Mouse (Mus musculus): ENCODE measurements around the gene Kcne1. TPM values are rescaled to one million over a fixed set of nuclear protein-coding genes. Genes with fewer than 3 reads are reported as not detected.

Gene Kcne1
- polyA plus RNA-seq, 1 experiment from 2014 or later: not detected

DNA sequence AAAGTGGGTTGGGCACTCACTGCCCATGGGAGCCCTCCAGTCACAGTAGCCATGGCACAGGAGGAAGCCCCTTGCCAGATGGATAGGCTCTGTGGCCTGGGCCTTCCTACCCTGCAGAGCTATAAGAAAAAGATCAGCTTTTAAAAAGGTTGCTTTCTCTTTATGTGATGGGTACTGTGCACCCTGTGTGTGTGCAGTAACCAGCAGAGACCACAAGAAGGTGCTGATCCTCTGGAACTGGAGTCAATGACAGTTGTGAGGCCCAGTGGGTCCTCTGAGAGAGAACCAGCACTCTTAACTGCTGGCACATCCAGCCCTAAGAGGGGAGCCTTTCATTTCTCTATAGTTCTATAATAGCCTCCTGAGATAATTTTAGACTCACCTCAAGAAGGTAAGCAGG, 24.1 kb upstream of the Kcne1 start:
- Histone ChIP-seq H3K27ac (no peak overlapping the region), H3K9me3 (no peaks in the 10 kb centered on the region), H3K27me3 (replicated peaks) (no peaks in the 10 kb centered on the region), H3K4me1 (peaks cover 7% of the 10 kb centered on the region; the same call in 1 of the 2 replicates), H3K36me3 (replicated peaks) (no peaks in the 10 kb centered on the region), H3K4me3 (no peak overlapping the region), H3K9ac (no peak overlapping the region), H3K4me2 (no peak overlapping the region)
- no peak for ATAC-seq (replicated peaks)

DNA sequence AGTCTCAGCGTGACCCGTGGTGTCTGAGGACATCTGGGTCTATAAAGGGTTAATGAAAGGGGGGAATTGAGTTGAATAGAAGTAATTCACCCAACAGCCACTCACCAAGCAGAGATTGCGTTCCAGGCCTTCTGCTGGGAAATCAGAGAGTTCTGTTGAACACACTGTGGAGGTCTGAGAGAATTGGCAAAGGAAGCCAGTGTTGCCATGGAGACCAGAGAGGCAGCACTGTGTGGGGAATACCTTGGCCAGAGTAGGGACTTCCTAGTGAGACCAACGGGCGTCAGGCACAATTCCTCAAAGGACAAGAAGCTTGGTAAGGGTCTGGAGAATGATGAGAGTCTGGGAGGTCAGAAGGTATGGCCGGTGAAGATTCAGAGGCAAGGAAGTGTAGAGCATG, 23.2 kb upstream of the Kcne1 start:
- Histone ChIP-seq H3K4me2 (no peak overlapping the region), H3K27ac (no peak overlapping the region), H3K9ac (no peak overlapping the region), H3K36me3 (replicated peaks) (no peaks in the 10 kb centered on the region), H3K4me1 (peaks cover 7% of the 10 kb centered on the region; the same call in 1 of the 2 replicates), H3K27me3 (replicated peaks) (no peaks in the 10 kb centered on the region), H3K9me3 (no peaks in the 10 kb centered on the region), H3K4me3 (no peak overlapping the region)
- 36% methylated on average over 6 of the region's 6 CpGs for WGBS
- ATAC-seq (replicated peaks): peak; percentile 69; the same call in 1 of the 2 replicates

DNA sequence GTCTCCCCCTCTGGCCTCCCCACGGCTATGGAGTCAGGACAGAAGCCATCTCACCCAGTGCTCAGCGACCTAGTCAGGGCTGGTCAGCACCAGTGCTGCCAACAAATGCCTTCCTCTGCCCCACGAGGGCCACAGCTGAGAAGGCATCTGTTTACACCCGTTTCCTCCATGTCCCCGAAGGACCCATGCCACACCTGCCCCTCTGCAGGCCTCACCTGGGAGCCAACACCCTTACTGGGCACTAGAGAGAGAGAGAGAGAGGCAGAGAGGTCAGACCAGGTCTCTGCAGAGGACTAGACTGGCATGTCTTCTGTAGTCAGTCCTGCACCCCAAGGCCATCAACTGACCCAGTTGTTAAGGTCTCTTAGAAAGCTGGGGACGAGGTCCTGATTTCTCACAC, 21.8 kb upstream of the Kcne1 start:
- no peaks in the 10 kb centered on the region for H3K9me3 ChIP-seq
- no peak overlapping the region for H3K27ac ChIP-seq
- H3K4me1 ChIP-seq: peaks cover 7% of the 10 kb centered on the region; the same call in 1 of the 2 replicates
- 76% methylated on average over 6 of the region's 6 CpGs for WGBS
- H3K36me3 ChIP-seq (replicated peaks): no peaks in the 10 kb centered on the region
- H3K27me3 ChIP-seq (replicated peaks): no peaks in the 10 kb centered on the region
- H3K9ac ChIP-seq: no peak overlapping the region
- no peak for ATAC-seq (replicated peaks)
- H3K4me3 ChIP-seq: no peak overlapping the region
- H3K4me2 ChIP-seq: no peak overlapping the region

DNA sequence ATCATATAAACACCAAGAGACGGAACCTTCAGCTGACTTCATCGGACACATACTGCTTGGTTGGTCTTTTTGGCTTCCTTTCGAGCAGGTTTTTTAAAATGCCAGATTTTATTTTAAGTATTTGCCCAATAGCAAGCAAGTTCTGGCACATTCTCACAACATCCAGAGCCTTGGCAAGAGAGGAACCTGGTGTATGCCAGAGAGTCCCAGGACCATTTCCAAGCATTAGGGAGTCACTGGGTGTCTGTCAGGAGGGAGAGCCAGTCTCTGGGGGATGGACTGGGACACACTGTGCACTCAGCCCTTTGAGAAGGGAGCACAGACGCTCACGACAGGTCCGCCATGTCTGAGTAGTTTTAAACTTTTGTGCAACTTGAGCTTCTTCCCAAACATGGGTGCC, 17.7 kb upstream of the Kcne1 start:
- H3K27me3 ChIP-seq (replicated peaks): no peaks in the 10 kb centered on the region
- WGBS: 94% methylated on average over 6 of the region's 6 CpGs
- no peak for ATAC-seq (replicated peaks)

DNA sequence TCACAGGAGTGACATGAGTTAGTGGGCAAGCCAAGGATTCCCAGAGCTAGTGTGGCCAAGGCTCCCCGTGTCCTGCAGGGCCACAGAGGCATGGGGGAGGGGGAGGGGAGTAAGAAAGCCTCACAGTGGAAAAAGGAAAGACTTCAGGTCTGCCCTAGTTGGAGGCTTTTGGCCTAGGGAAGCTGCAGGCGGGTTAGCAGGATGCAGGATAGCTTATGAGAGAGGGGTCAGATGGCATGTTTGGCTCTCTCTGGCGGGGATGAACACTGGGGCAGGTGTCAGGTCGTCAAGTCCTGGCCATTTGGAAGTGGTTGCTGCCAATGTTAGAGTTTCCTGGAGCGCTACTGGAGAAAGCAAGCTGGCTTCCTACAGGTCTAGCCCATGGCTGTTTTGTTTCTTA, 12.4 kb upstream of the Kcne1 start:
- Histone ChIP-seq H3K4me3 (no peak overlapping the region), H3K9ac (no peak overlapping the region), H3K27ac (no peak overlapping the region), H3K9me3 (no peaks in the 10 kb centered on the region), H3K4me2 (no peak overlapping the region), H3K27me3 (replicated peaks) (no peaks in the 10 kb centered on the region), H3K36me3 (replicated peaks) (no peaks in the 10 kb centered on the region), H3K4me1 (0 out of 2 replicates have a peak, but pooled peaks cover 5% of the 10 kb centered on the region)
- 41% methylated on average over 5 of the region's 5 CpGs for WGBS
- no peak for ATAC-seq (replicated peaks)

More for the DNA sequence above, 17.7 kb upstream of the Kcne1 start:
- no peak overlapping the region for H3K9ac ChIP-seq
- H3K4me1 ChIP-seq: peaks cover 5% of the 10 kb centered on the region; the same call in 1 of the 2 replicates
- no peak overlapping the region for H3K4me3 ChIP-seq
- no peak overlapping the region for H3K27ac ChIP-seq
- H3K36me3 ChIP-seq (replicated peaks): no peaks in the 10 kb centered on the region
- no peak overlapping the region for H3K4me2 ChIP-seq
- no peaks in the 10 kb centered on the region for H3K9me3 ChIP-seq

DNA sequence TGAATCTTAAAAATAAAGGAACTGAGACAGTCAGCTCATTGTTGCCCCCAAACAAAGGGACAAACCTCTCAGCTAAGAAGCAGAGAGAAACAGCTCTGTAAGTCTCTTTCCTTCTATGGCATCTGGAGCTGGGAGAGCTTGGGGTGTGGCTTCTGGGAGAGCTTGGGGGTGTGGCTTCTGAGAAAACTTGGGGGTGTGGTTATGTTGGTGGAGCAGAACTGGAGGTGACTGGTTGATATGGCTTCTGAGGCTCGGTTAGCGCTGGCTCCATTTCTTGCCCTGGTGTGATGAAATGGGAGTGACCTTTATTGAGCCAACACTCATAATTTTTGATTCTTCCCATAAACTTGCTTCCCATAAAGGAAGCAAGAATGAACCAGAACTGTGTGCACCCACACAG, 10.0 kb upstream of the Kcne1 start:
- ATAC-seq (replicated peaks): no peak
- 56% methylated on average over 2 of the region's 2 CpGs for WGBS

DNA sequence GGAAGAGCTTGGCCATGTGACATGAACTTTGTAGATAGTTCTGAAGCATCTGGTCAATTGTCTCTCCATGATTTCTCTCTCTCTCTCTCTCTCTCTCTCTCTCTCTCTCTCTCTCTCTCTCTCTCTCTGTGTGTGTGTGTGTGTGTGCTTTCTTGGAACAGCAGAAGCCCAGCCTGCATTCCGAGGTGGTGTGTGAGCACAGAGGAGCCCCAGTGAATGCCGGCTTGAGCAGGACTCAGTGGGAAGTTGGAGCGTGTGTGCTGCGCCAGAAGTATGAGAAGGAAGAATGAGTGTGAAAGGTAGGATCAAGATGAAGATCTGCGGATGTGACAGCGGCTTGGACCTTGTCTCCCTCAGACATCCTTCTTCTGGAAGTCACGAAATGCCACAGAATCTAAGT, 6.2 kb upstream of the Kcne1 start:
- 55% methylated on average over 7 of the region's 7 CpGs for WGBS
- Histone ChIP-seq H3K9ac (no peak overlapping the region), H3K4me3 (no peak overlapping the region), H3K4me2 (no peak overlapping the region), H3K4me1 (no peaks in the 10 kb centered on the region), H3K36me3 (replicated peaks) (no peaks in the 10 kb centered on the region), H3K9me3 (no peaks in the 10 kb centered on the region), H3K27me3 (replicated peaks) (no peaks in the 10 kb centered on the region), H3K27ac (no peak overlapping the region)
- ATAC-seq (replicated peaks): no peak

More for the DNA sequence above, 10.0 kb upstream of the Kcne1 start:
- no peak overlapping the region for H3K4me3 ChIP-seq
- H3K27me3 ChIP-seq (replicated peaks): no peaks in the 10 kb centered on the region
- H3K4me1 ChIP-seq: 0 out of 2 replicates have a peak, but pooled peaks cover 5% of the 10 kb centered on the region
- H3K36me3 ChIP-seq (replicated peaks): no peaks in the 10 kb centered on the region
- no peak overlapping the region for H3K4me2 ChIP-seq
- H3K27ac ChIP-seq: no peak overlapping the region
- H3K9me3 ChIP-seq: no peaks in the 10 kb centered on the region
- H3K9ac ChIP-seq: no peak overlapping the region

DNA sequence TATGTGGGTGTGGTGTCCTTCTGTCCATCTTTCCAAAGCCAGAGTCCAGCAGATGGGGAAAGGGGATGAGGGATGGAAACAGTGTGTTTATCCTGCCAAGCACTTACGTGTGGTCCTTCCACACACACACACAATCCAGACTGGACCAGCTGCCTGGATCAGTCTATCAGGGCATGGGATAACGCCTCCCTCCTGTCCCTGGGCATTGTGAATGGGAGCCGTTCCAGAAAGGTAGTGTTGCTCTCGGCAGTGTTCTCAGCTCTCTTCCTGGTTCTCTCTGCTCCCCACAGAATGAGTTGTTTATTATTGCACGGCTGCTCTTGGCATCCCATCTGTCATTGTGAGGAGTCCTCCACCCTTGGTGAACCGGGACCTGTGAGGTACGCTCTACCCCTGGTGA, 1.4 kb upstream of the Kcne1 start:
- H3K9ac ChIP-seq: no peak overlapping the region
- no peaks in the 10 kb centered on the region for H3K36me3 ChIP-seq (replicated peaks)
- no peak overlapping the region for H3K4me2 ChIP-seq
- no peaks in the 10 kb centered on the region for H3K27me3 ChIP-seq (replicated peaks)
- H3K4me1 ChIP-seq: peaks cover 3% of the 10 kb centered on the region; the same call in 1 of the 2 replicates
- H3K4me3 ChIP-seq: no peak overlapping the region
- WGBS: 82% methylated on average over 7 of the region's 7 CpGs
- no peak overlapping the region for H3K27ac ChIP-seq
- no peak for ATAC-seq (replicated peaks)
- H3K9me3 ChIP-seq: no peaks in the 10 kb centered on the region

DNA sequence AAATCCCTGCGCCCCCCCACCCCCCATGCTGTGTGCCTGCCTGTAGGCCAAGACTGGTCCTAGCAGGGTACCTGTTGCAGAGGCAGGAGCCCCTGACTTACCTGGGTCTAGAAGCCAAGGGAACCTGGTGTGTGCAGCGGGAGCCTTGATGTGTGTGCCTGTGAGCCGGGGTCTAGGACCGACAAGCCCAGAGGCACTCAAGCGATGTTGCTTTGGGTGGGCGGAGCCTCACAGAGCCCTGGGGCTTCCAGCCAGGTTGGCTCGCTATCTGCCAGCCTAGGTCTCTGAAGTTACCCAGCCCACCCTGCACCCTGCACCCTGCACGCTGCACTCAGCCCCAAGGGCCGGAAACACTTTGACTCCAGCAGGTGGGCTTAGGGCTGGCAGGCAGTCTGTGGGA, 534 bp downstream of the Kcne1 start:
- peaks cover 3% of the 10 kb centered on the region; the same call in 1 of the 2 replicates for H3K4me1 ChIP-seq
- H3K9ac ChIP-seq: no peak overlapping the region
- H3K4me2 ChIP-seq: no peak overlapping the region
- 0 out of 2 replicates have a peak, but pooled peaks have one; percentile 24 for ATAC-seq (replicated peaks)
- 25% methylated on average over 9 of the region's 9 CpGs for WGBS
- H3K9me3 ChIP-seq: no peaks in the 10 kb centered on the region
- H3K27ac ChIP-seq: no peak overlapping the region
- no peaks in the 10 kb centered on the region for H3K27me3 ChIP-seq (replicated peaks)
- H3K36me3 ChIP-seq (replicated peaks): no peaks in the 10 kb centered on the region
- H3K4me3 ChIP-seq: no peak overlapping the region

DNA sequence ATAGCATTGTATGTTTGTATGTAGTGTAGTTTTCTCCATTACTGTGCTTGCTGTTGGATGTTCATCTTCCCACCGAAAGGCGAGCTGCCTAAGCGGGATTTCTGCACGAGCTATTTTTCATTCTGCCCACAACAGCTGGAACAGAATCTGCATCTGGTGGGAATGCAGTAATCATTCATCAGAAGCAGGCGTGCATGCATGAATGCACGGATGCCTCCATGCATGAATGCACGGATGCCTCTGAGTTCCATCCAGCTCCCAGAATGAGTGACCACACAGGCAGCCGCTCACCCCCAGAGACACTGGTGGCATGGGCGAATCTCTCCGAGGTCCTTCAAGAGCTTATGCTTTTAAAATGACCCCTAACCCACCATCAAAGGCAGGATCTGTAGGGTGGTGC, 1.7 kb downstream of the Kcne1 start:
- Histone ChIP-seq H3K36me3 (replicated peaks) (no peaks in the 10 kb centered on the region), H3K4me2 (no peak overlapping the region), H3K4me1 (peaks cover 3% of the 10 kb centered on the region; the same call in 1 of the 2 replicates), H3K9ac (no peak overlapping the region), H3K27ac (no peak overlapping the region), H3K4me3 (no peak overlapping the region), H3K27me3 (replicated peaks) (no peaks in the 10 kb centered on the region), H3K9me3 (no peaks in the 10 kb centered on the region)
- no peak for ATAC-seq (replicated peaks)
- WGBS: 24% methylated on average over 10 of the region's 10 CpGs

DNA sequence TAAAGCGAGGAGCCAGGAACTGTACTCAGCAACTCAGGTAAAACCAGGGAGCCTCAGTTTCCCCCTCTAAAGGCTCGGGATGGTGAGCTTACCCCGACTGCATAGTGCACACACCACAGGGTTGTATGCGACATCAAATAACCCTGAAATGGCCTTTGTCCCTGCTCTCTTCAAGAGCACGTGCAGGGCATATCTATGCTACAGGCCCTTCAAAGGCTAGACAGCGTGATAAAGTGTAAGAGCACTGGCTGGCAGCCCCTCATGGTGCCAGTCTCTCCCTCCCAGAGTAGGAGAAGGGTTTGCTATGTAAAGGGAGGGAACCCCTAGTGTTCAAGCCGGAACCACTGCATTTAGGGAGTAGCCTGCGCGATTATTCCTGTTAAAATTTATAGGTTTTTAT, 2.2 kb downstream of the Kcne1 start:
- H3K36me3 ChIP-seq (replicated peaks): no peaks in the 10 kb centered on the region
- no peak overlapping the region for H3K4me2 ChIP-seq
- H3K27me3 ChIP-seq (replicated peaks): no peaks in the 10 kb centered on the region
- peaks cover 3% of the 10 kb centered on the region; the same call in 1 of the 2 replicates for H3K4me1 ChIP-seq
- no peak overlapping the region for H3K9ac ChIP-seq
- no peak overlapping the region for H3K27ac ChIP-seq
- H3K9me3 ChIP-seq: no peaks in the 10 kb centered on the region
- ATAC-seq (replicated peaks): no peak
- H3K4me3 ChIP-seq: no peak overlapping the region
- 60% methylated on average over 9 of the region's 9 CpGs for WGBS

DNA sequence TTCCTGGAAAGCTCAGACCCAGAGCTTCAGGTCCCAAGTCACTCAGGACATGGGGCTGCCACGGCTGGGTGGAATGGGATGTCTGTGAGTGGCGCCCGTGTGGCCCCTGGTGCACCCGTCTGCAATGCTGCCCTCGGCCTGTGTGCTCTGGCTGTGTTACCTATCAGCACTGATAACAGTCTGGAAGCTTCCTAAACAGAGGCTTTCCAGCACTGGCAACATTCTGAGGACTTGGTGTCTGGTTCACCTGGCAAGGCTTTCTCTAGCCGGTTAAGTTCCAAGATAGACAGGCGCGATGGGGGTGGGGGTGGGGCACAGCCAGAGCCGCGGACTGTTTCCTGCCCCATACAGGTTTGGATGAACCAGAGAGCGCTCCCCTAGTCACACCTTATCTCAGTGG, 3.3 kb downstream of the Kcne1 start:
- H3K4me2 ChIP-seq: no peak overlapping the region
- no peaks in the 10 kb centered on the region for H3K27me3 ChIP-seq (replicated peaks)
- 83% methylated on average over 11 of the region's 11 CpGs for WGBS
- no peak overlapping the region for H3K4me3 ChIP-seq
- H3K27ac ChIP-seq: no peak overlapping the region
- H3K4me1 ChIP-seq: peaks cover 3% of the 10 kb centered on the region; the same call in 1 of the 2 replicates
- H3K9me3 ChIP-seq: no peaks in the 10 kb centered on the region
- no peak for ATAC-seq (replicated peaks)
- no peaks in the 10 kb centered on the region for H3K36me3 ChIP-seq (replicated peaks)
- H3K9ac ChIP-seq: no peak overlapping the region

DNA sequence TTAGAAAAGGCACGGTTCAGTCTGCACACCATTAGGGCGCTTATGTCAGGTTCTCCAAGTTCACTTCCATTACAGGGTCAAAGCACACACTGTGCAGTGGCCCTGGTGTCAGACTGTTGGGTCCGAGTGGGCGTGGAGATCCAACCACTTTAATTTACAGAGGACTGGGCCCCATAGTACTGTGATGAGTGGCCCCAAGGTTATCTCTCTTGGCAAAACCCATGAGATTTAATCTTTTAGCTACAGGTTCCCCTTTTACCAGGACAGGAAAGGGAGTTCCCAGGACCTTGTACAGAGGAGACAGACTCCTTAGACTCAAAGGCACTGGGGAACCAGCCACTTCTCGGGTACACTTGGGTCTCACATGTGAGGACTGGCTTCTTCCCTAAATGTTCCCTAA, 3.9 kb downstream of the Kcne1 start:
- WGBS: 84% methylated on average over 5 of the region's 5 CpGs
- no peaks in the 10 kb centered on the region for H3K27me3 ChIP-seq (replicated peaks)
- ATAC-seq (replicated peaks): no peak
- H3K4me2 ChIP-seq: no peak overlapping the region
- H3K4me1 ChIP-seq: peaks cover 3% of the 10 kb centered on the region; the same call in 1 of the 2 replicates
- H3K4me3 ChIP-seq: no peak overlapping the region
- H3K36me3 ChIP-seq (replicated peaks): no peaks in the 10 kb centered on the region
- H3K27ac ChIP-seq: no peak overlapping the region
- H3K9ac ChIP-seq: no peak overlapping the region
- H3K9me3 ChIP-seq: no peaks in the 10 kb centered on the region
